Mouse (Mus musculus): ENCODE results near the gene 4930558K02Rik. TPM values are rescaled to one million over a fixed set of nuclear protein-coding genes. Genes with fewer than 3 reads are reported as not detected.

Gene 4930558K02Rik
- not detected in 2 replicates for polyA plus RNA-seq (2014; fragmentation: Nextera tagmentation; extraction: Ambion mirVana)

GRCm38 (mm10) chr1:161979536-161979935 is at the start of gene 4930558K02Rik:
Gene 4930558K02Rik, minus strand, starts transcription at chr1:161979636.
- H3K4me1 ChIP-seq (ENCODE audit: control insufficient read depth in 2 of 2, insufficient read depth in 2 of 2, low read length in 2 of 2) = peaks cover 0 to 3% of the 10 kb centered on the region in 2 experiments; a peak in 2 of 4 replicates
- no peaks in the 10 kb centered on the region for H3K9me3 ChIP-seq (ENCODE audit: control insufficient read depth, low read length)
- H3K9ac ChIP-seq (ENCODE audit: low read length) = no peak within 1 kb of the TSS
- no peak within 1 kb of the TSS for H3K4me2 ChIP-seq (ENCODE audit: low read length)
- no peak within 1 kb of the TSS for H3K27ac ChIP-seq (replicated peaks in 1 of 2; ENCODE audit: control insufficient read depth in 1 of 2, insufficient read depth in 1 of 2, low read depth in 2 of 2, low read length in 2 of 2)
- no peaks in the 10 kb centered on the region for H3K36me3 ChIP-seq (ENCODE audit: control insufficient read depth, insufficient read depth, low read length)
- H3K4me3 ChIP-seq (ENCODE audit: control insufficient read depth in 1 of 2, insufficient read depth in 1 of 2, low read depth in 1 of 2, low read length in 2 of 2) = no peak within 1 kb of the TSS
- H3K27me3 ChIP-seq (ENCODE audit: control insufficient read depth, insufficient read depth, low read length) = no peaks in the 10 kb centered on the region
- no peak for ATAC-seq (ENCODE audit: insufficient number of reproducible peaks, insufficient read depth, low FRiP score, low read depth)
- WGBS = 54% methylated on average over 1 of the region's 1 CpGs

- Histone ChIP-seq H3K4me2 (ENCODE audit: low read length) (no peak overlapping the region), H3K4me1 (ENCODE audit: control insufficient read depth in 2 of 2, insufficient read depth in 2 of 2, low read length in 2 of 2) (peaks cover 0 to 4% of the 10 kb centered on the region in 2 experiments; a peak in 1 of 4 replicates), H3K4me3 (ENCODE audit: control insufficient read depth in 1 of 2, insufficient read depth in 1 of 2, low read depth in 1 of 2, low read length in 2 of 2) (no peak overlapping the region), H3K36me3 (ENCODE audit: control insufficient read depth, insufficient read depth, low read length) (no peaks in the 10 kb centered on the region), H3K9me3 (ENCODE audit: control insufficient read depth, low read length) (no peaks in the 10 kb centered on the region), H3K27ac (replicated peaks in 1 of 2; ENCODE audit: control insufficient read depth in 1 of 2, insufficient read depth in 1 of 2, low read depth in 2 of 2, low read length in 2 of 2) (no peak overlapping the region), H3K9ac (ENCODE audit: low read length) (no peak overlapping the region), H3K27me3 (ENCODE audit: control insufficient read depth, insufficient read depth, low read length) (no peaks in the 10 kb centered on the region)
- no peak for ATAC-seq (ENCODE audit: insufficient number of reproducible peaks, insufficient read depth, low FRiP score, low read depth)
- 74% methylated on average over 8 of the region's 8 CpGs for WGBS
Observed at GRCm38 (mm10) chr1:162023681-162024270, 44.3 kb upstream of the 4930558K02Rik start.

- Histone ChIP-seq H3K4me1 (ENCODE audit: control insufficient read depth in 2 of 2, insufficient read depth in 2 of 2, low read length in 2 of 2) (peaks cover 2 to 6% of the 10 kb centered on the region in 2 experiments; a peak in 3 of 4 replicates), H3K27me3 (ENCODE audit: control insufficient read depth, insufficient read depth, low read length) (no peaks in the 10 kb centered on the region), H3K4me3 (ENCODE audit: control insufficient read depth in 1 of 2, insufficient read depth in 1 of 2, low read depth in 1 of 2, low read length in 2 of 2) (no peak overlapping the region), H3K4me2 (ENCODE audit: low read length) (no peak overlapping the region), H3K36me3 (ENCODE audit: control insufficient read depth, insufficient read depth, low read length) (no peaks in the 10 kb centered on the region), H3K9ac (ENCODE audit: low read length) (no peak overlapping the region), H3K9me3 (ENCODE audit: control insufficient read depth, low read length) (no peaks in the 10 kb centered on the region), H3K27ac (replicated peaks in 1 of 2; ENCODE audit: control insufficient read depth in 1 of 2, insufficient read depth in 1 of 2, low read depth in 2 of 2, low read length in 2 of 2) (no peak overlapping the region)
- 79% methylated on average over 4 of the region's 4 CpGs for WGBS
- ATAC-seq (ENCODE audit: insufficient number of reproducible peaks, insufficient read depth, low FRiP score, low read depth) = no peak
Observed at GRCm38 (mm10) chr1:162020766-162021165, 41.3 kb upstream of the 4930558K02Rik start.

- no peak for ATAC-seq (ENCODE audit: insufficient number of reproducible peaks, insufficient read depth, low FRiP score, low read depth)
- no peak overlapping the region for H3K9ac ChIP-seq (ENCODE audit: low read length)
- H3K4me3 ChIP-seq (ENCODE audit: control insufficient read depth in 1 of 2, insufficient read depth in 1 of 2, low read depth in 1 of 2, low read length in 2 of 2) = no peak overlapping the region
- H3K27me3 ChIP-seq (ENCODE audit: control insufficient read depth, insufficient read depth, low read length) = no peaks in the 10 kb centered on the region
- WGBS = 72% methylated on average over 7 of the region's 7 CpGs
- H3K27ac ChIP-seq (replicated peaks in 1 of 2; ENCODE audit: control insufficient read depth in 1 of 2, insufficient read depth in 1 of 2, low read depth in 2 of 2, low read length in 2 of 2) = 0 out of 4 replicates have a peak overlapping the region, but pooled peaks of 1 of the 2 experiments have one; percentile 6
- H3K36me3 ChIP-seq (ENCODE audit: control insufficient read depth, insufficient read depth, low read length) = no peaks in the 10 kb centered on the region
- no peaks in the 10 kb centered on the region for H3K9me3 ChIP-seq (ENCODE audit: control insufficient read depth, low read length)
- peaks cover 4 to 11% of the 10 kb centered on the region in 2 experiments; a peak in 3 of 4 replicates for H3K4me1 ChIP-seq (ENCODE audit: control insufficient read depth in 2 of 2, insufficient read depth in 2 of 2, low read length in 2 of 2)
- no peak overlapping the region for H3K4me2 ChIP-seq (ENCODE audit: low read length)
Observed at GRCm38 (mm10) chr1:162020303-162020731, 40.9 kb upstream of the 4930558K02Rik start.

- WGBS = 67% methylated on average over 6 of the region's 6 CpGs
- no peaks in the 10 kb centered on the region for H3K36me3 ChIP-seq (ENCODE audit: control insufficient read depth, insufficient read depth, low read length)
- no peaks in the 10 kb centered on the region for H3K27me3 ChIP-seq (ENCODE audit: control insufficient read depth, insufficient read depth, low read length)
- H3K4me1 ChIP-seq (ENCODE audit: control insufficient read depth in 2 of 2, insufficient read depth in 2 of 2, low read length in 2 of 2) = peaks cover 5 to 15% of the 10 kb centered on the region in 2 experiments; a peak in 3 of 4 replicates
- H3K27ac ChIP-seq (replicated peaks in 1 of 2; ENCODE audit: control insufficient read depth in 1 of 2, insufficient read depth in 1 of 2, low read depth in 2 of 2, low read length in 2 of 2) = peak overlapping the region; percentile 55 to 70
- H3K9me3 ChIP-seq (ENCODE audit: control insufficient read depth, low read length) = no peaks in the 10 kb centered on the region
- no peak overlapping the region for H3K9ac ChIP-seq (ENCODE audit: low read length)
- no peak overlapping the region for H3K4me2 ChIP-seq (ENCODE audit: low read length)
- no peak for ATAC-seq (ENCODE audit: insufficient number of reproducible peaks, insufficient read depth, low FRiP score, low read depth)
- H3K4me3 ChIP-seq (ENCODE audit: control insufficient read depth in 1 of 2, insufficient read depth in 1 of 2, low read depth in 1 of 2, low read length in 2 of 2) = no peak overlapping the region
Observed at GRCm38 (mm10) chr1:162018601-162018977, 39.2 kb upstream of the 4930558K02Rik start.

- H3K4me1 ChIP-seq (ENCODE audit: control insufficient read depth in 2 of 2, insufficient read depth in 2 of 2, low read length in 2 of 2) = peaks cover 9 to 20% of the 10 kb centered on the region in 2 experiments
- no peaks in the 10 kb centered on the region for H3K27me3 ChIP-seq (ENCODE audit: control insufficient read depth, insufficient read depth, low read length)
- ATAC-seq (ENCODE audit: insufficient number of reproducible peaks, insufficient read depth, low FRiP score, low read depth) = no peak
- 55% methylated on average over 13 of the region's 13 CpGs for WGBS
- H3K36me3 ChIP-seq (ENCODE audit: control insufficient read depth, insufficient read depth, low read length) = no peaks in the 10 kb centered on the region
- no peaks in the 10 kb centered on the region for H3K9me3 ChIP-seq (ENCODE audit: control insufficient read depth, low read length)
- peak overlapping the region; percentile 28; the same call in 1 of the 2 replicates for H3K4me2 ChIP-seq (ENCODE audit: low read length)
- H3K27ac ChIP-seq (replicated peaks in 1 of 2; ENCODE audit: control insufficient read depth in 1 of 2, insufficient read depth in 1 of 2, low read depth in 2 of 2, low read length in 2 of 2) = peak overlapping the region; percentile 70 to 80
- no peak overlapping the region for H3K9ac ChIP-seq (ENCODE audit: low read length)
- H3K4me3 ChIP-seq (ENCODE audit: control insufficient read depth in 1 of 2, insufficient read depth in 1 of 2, low read depth in 1 of 2, low read length in 2 of 2) = no peak overlapping the region
Observed at GRCm38 (mm10) chr1:162017975-162018600, 38.7 kb upstream of the 4930558K02Rik start.

- 56% methylated on average over 7 of the region's 7 CpGs for WGBS
- no peak for ATAC-seq (ENCODE audit: insufficient number of reproducible peaks, insufficient read depth, low FRiP score, low read depth)
- Histone ChIP-seq H3K4me3 (ENCODE audit: control insufficient read depth in 1 of 2, insufficient read depth in 1 of 2, low read depth in 1 of 2, low read length in 2 of 2) (no peak overlapping the region), H3K4me1 (ENCODE audit: control insufficient read depth in 2 of 2, insufficient read depth in 2 of 2, low read length in 2 of 2) (peaks cover 9 to 23% of the 10 kb centered on the region in 2 experiments), H3K27me3 (ENCODE audit: control insufficient read depth, insufficient read depth, low read length) (no peaks in the 10 kb centered on the region), H3K9ac (ENCODE audit: low read length) (no peak overlapping the region), H3K36me3 (ENCODE audit: control insufficient read depth, insufficient read depth, low read length) (no peaks in the 10 kb centered on the region), H3K9me3 (ENCODE audit: control insufficient read depth, low read length) (no peaks in the 10 kb centered on the region), H3K27ac (replicated peaks in 1 of 2; ENCODE audit: control insufficient read depth in 1 of 2, insufficient read depth in 1 of 2, low read depth in 2 of 2, low read length in 2 of 2) (peak overlapping the region; percentile 70 to 76), H3K4me2 (ENCODE audit: low read length) (no peak overlapping the region)
Observed at GRCm38 (mm10) chr1:162016982-162017381, 37.5 kb upstream of the 4930558K02Rik start.

Measured in heart, embryonic 14.5 days (tissue).